Mouse (Mus musculus): ENCODE data around the gene Stk36.

Stk36 gene

DNA sequence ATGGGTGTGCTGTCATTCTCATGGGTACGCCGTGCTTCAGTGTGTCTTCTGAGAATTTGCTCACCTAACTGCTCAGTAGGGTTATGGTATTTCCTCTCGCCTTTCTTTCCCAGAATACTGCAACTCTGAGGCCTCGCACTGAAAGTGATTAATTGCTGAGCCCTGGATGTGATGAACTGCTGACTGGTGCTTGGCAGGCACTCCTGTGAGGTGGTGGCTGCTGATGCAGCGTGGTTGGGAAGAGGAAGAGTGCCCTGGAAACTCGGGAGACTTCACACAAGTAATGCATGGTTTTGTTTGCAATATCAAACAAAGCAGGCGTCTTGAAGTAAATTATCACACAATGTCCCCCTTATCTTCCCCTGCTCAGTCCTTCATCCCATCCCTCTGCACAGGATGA is 71.5 kb downstream of the Stk36 start:
- DNase-seq = no peak

DNA sequence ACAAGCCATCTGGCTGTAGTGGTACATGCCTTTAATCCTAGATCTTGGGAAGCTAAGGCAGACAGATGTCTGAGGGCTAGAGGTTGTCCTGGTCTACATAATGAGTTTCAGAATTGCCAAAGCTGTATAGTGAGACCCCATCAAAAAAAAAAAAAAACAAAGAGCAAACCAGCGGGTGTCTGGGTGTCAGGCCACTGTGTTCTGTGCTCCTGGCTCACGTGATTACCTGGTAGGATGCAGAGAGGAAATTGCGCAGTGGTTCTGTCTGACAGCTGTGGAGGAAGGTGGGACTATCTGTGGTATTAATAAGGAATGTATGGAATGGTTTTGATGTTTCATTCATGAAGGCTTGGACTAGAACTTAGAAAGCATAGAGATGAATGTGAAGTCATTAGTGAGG is 75.6 kb downstream of the Stk36 start:
- no peak for DNase-seq

- DNase-seq = no peak
Observed at GRCm38 (mm10) chr1:74677843-74678242, 76.6 kb downstream of the Stk36 start.
